Comparison of ENCODE assay signal across 21 mouse cellular contexts in genomic region chr2:168286987-168287386, GRCm38 (mm10). TPM values are rescaled to one million over a fixed set of nuclear protein-coding genes. Genes with fewer than 3 reads are reported as not detected.
"Had no signal": no experiment of that assay in that cellular context is flagged by ENCODE, and none has a peak within 500 bp of the region (broad histone marks: within the 10 kb centered on the region; RNA-seq: fewer than 3 reads in every experiment).

No protein-coding gene starts in this region.

- H3K4me1 ChIP-seq: liver, embryonic 12.5 days; liver, embryonic 15.5 days had no signal

- H3K4me3 ChIP-seq: layer of hippocampus, adult 2 months; left cerebral cortex, adult 2 months; limb, embryonic 13.5 days; liver, embryonic 12.5 days; liver, embryonic 15.5 days; lung, embryonic 15.5 days; midbrain, embryonic 13.5 days; myocyte; neural tube, embryonic 13.5 days had no signal

- H3K4me2 ChIP-seq: limb, embryonic 13.5 days; liver, embryonic 12.5 days; liver, embryonic 15.5 days; lung, embryonic 15.5 days; midbrain, embryonic 13.5 days; neural tube, embryonic 13.5 days had no signal

- ATAC-seq: liver, embryonic 12.5 days; midbrain, embryonic 13.5 days; midbrain, embryonic 16.5 days had no signal

- H3K9ac ChIP-seq: limb, embryonic 13.5 days; liver, embryonic 12.5 days; liver, embryonic 15.5 days; lung, embryonic 15.5 days; midbrain, embryonic 13.5 days; neural tube, embryonic 13.5 days had no signal

- H3K36me3 ChIP-seq: limb, embryonic 13.5 days; liver, embryonic 12.5 days; liver, embryonic 15.5 days; lung, embryonic 15.5 days; midbrain, embryonic 13.5 days; neural tube, embryonic 13.5 days had no signal

- H3K27ac ChIP-seq: layer of hippocampus, adult 2 months; left cerebral cortex, adult 2 months; limb, embryonic 13.5 days; liver, embryonic 12.5 days; liver, embryonic 15.5 days; lung, embryonic 15.5 days; midbrain, embryonic 13.5 days; neural tube, embryonic 13.5 days had no signal

- DNase-seq: kidney, adult 18-20 months; kidney, adult 9 months; kidney, postnatal 14 days; layer of hippocampus, postnatal 36 days; liver; lung, adult 18-20 months; lung, postnatal 10 days; lung, postnatal 36 days; thymus, adult 18-20 months; thymus, postnatal 36 days had no signal

- H3K9me3 ChIP-seq: liver, embryonic 15.5 days; midbrain, embryonic 13.5 days had no signal

RNA-seq across cellular contexts. Expression of gene Kcng1, which starts 5.5 kb away (rescaled TPM):
- polyA plus RNA-seq: myocyte had no signal

RNA-seq across cellular contexts. Expression of gene Gm20716, which starts 56.8 kb away (rescaled TPM):
- polyA plus RNA-seq: small intestine, adult 2 months had no signal
